Comparison of ENCODE assay signal across 21 mouse cellular contexts in the genomic region with DNA sequence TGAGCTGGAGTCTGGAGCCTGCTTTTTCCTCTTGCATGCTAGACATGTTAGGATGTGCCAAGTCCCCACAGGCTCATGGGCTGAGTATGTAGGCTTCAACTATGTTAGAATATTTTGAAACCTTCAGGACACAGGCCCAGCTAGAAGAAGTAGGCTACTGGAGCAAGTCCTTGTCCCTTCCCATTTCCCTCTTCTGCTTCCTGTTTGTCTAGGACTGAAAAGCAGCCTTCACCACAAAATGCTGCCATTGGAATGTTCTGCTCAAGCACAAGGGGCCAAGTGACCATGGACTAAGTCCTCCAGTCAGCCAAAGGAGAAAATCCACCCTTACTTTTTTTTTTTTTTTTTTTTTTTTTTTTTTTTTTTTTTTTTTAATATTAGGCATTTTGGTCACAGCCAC.
"Had no signal": no experiment of that assay in that cellular context is flagged by ENCODE, and none has a peak within 500 bp of the region (broad histone marks: within the 10 kb centered on the region; RNA-seq: fewer than 3 reads in every experiment).

No protein-coding gene starts in this region.

- H3K27ac ChIP-seq: left cerebral cortex, adult 2 months; liver, embryonic 14.5 days; lung, embryonic 15.5 days; midbrain, embryonic 15.5 days; neural tube, embryonic 12.5 days; neural tube, embryonic 15.5 days; stomach, embryonic 15.5 days had no signal

- H3K4me1 ChIP-seq: lung, embryonic 15.5 days; midbrain, embryonic 15.5 days; neural tube, embryonic 12.5 days; neural tube, embryonic 15.5 days; stomach, embryonic 15.5 days had no signal

- ATAC-seq: midbrain, embryonic 15.5 days had no signal

- H3K36me3 ChIP-seq: lung, embryonic 15.5 days; midbrain, embryonic 15.5 days; neural tube, embryonic 12.5 days; neural tube, embryonic 15.5 days; stomach, embryonic 15.5 days had no signal

- H3K4me2 ChIP-seq: liver, embryonic 11.5 days; lung, embryonic 15.5 days; midbrain, embryonic 11.5 days; midbrain, embryonic 15.5 days; neural tube, embryonic 12.5 days; neural tube, embryonic 15.5 days; stomach, embryonic 15.5 days had no signal

- H3K9ac ChIP-seq: liver, embryonic 14.5 days; lung, embryonic 15.5 days; midbrain, embryonic 15.5 days; neural tube, embryonic 12.5 days; neural tube, embryonic 15.5 days; stomach, embryonic 15.5 days had no signal

- H3K27me3 ChIP-seq: lung, embryonic 15.5 days; midbrain, embryonic 15.5 days; neural tube, embryonic 12.5 days; neural tube, embryonic 15.5 days; stomach, embryonic 15.5 days had no signal

- H3K4me3 ChIP-seq: left cerebral cortex, adult 2 months; lung, embryonic 15.5 days; midbrain, embryonic 15.5 days; neural tube, embryonic 12.5 days; neural tube, embryonic 15.5 days; stomach, embryonic 15.5 days had no signal

- DNase-seq: kidney, adult 11 months; kidney, postnatal 10 days; layer of hippocampus, postnatal 36 days; lung, adult 18-20 months; lung, postnatal 10 days; lung, postnatal 36 days; right cerebral cortex, adult 18-20 months; right cerebral cortex, postnatal 14 days; spleen, adult 18-20 months; thymus, adult 18-20 months; thymus, postnatal 14 days; thymus, postnatal 4 days had no signal

- H3K9me3 ChIP-seq: lung, embryonic 15.5 days; midbrain, embryonic 15.5 days; neural tube, embryonic 12.5 days; neural tube, embryonic 15.5 days; stomach, embryonic 15.5 days had no signal
